Comparison of ENCODE assay signal across 10 mouse cellular contexts in the genomic region with DNA sequence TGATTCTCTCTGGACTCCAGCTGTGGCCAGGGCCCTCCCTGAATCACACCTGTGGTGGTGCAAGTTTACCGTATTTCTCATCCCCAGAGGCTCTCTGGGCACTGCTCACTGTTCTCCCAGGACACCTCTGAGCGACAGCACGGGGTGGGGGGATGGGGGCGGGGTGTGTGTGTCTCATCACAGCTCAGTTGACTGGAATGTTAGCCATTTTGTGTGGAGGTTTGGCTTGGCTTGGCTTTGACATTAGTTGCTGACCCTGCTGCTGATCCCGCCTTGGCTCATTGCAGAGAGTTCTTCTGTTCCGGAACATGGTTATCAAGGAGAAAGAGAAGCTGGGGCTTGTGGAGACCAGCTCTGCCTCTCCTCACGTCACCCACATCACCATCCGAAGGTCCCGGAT.
"Had no signal": no experiment of that assay in that cellular context is flagged by ENCODE, and none has a peak within 500 bp of the region (broad histone marks: within the 10 kb centered on the region; RNA-seq: fewer than 3 reads in every experiment).

No protein-coding gene starts in this region.

- H3K4me3 ChIP-seq: liver, embryonic 15.5 days; lung, embryonic 15.5 days; midbrain, embryonic 13.5 days had no signal

- H3K27me3 ChIP-seq: liver, embryonic 15.5 days; lung, embryonic 15.5 days; midbrain, embryonic 13.5 days had no signal

- H3K27ac ChIP-seq: liver, embryonic 15.5 days; lung, embryonic 15.5 days; midbrain, embryonic 13.5 days had no signal

- H3K9ac ChIP-seq: liver, embryonic 15.5 days; lung, embryonic 15.5 days; midbrain, embryonic 13.5 days had no signal

- H3K4me2 ChIP-seq: liver, embryonic 11.5 days; liver, embryonic 15.5 days; lung, embryonic 15.5 days; midbrain, embryonic 13.5 days had no signal

- H3K9me3 ChIP-seq: liver, embryonic 15.5 days; lung, embryonic 15.5 days; midbrain, embryonic 13.5 days had no signal

- DNase-seq: kidney, adult 11 months; kidney, postnatal 36 days; layer of hippocampus, adult 9-11 months; right cerebral cortex, adult 18-20 months; right cerebral cortex, postnatal 25 days; thymus, postnatal 36 days had no signal

- H3K4me1 ChIP-seq: liver, embryonic 15.5 days; midbrain, embryonic 13.5 days had no signal

- ATAC-seq: midbrain, embryonic 13.5 days had no signal
